Mouse (Mus musculus) liver, embryonic 13.5 days (tissue): ENCODE measurements around the gene Slc7a10. TPM values are rescaled to one million over a fixed set of nuclear protein-coding genes. Genes with fewer than 3 reads are reported as not detected.

ENCODE experiments used
- polyA plus RNA-seq: library from polyadenylated mRNA; unstranded; fragments of >200 nt; fragmentation: Nextera tagmentation; extraction: Ambion mirVana; gene quantifications from 2 replicates; pipeline ENCODE4 v1.2.1, GENCODE M21; 2015

The Slc7a10 gene
- polyA plus RNA-seq, 1 experiment from 2014 or later, result 0.41 TPM

Other genes with a start within 250 kb of the Slc7a10 start
- 18.8 and 21.8 TPM in 2 replicates for gene Cebpg, start 129.8 kb upstream of the Slc7a10 start, polyA plus RNA-seq
- gene Cebpa, start 67.1 kb upstream of the Slc7a10 start, polyA plus RNA-seq, result 4.3 and 5.3 TPM in 2 replicates
- 0.38 and 0.50 TPM in 2 replicates for gene Lrp3, start 29.1 kb downstream of the Slc7a10 start, polyA plus RNA-seq
- gene Gpatch1, start 132.1 kb downstream of the Slc7a10 start, polyA plus RNA-seq, result 7.3 and 8.5 TPM in 2 replicates
- 3.8 and 4.6 TPM in 2 replicates for gene Rhpn2, start 147.8 kb downstream of the Slc7a10 start, polyA plus RNA-seq
- gene Faap24, start 210.5 kb downstream of the Slc7a10 start, polyA plus RNA-seq, result 28.9 and 34.4 TPM in 2 replicates
- 19.7 and 22.9 TPM in 2 replicates for gene Cep89, start 210.7 kb downstream of the Slc7a10 start, polyA plus RNA-seq